Mouse (Mus musculus): Measurements from ENCODE around the gene Lingo2. TPM values are rescaled to one million over a fixed set of nuclear protein-coding genes. Genes with fewer than 3 reads are reported as not detected.

Lingo2 gene
- polyA plus RNA-seq, 1 experiment: 13.1 TPM

- no peak for DNase-seq (ENCODE audit: low read depth)
- TF ChIP-seq POLR2A (IDR thresholded peaks at IDR 0.05; ENCODE audit: borderline replicate concordance, extremely low read depth, insufficient read depth, insufficient read length, poor library complexity, severe bottlenecking): no peak
- TF ChIP-seq CTCF (IDR thresholded peaks at IDR 0.05; ENCODE audit: borderline replicate concordance, extremely low read depth, insufficient read depth, insufficient read length): no peak
Observed at GRCm38 (mm10) chr4:36540664-36541360, 410.7 kb downstream of the Lingo2 start.

GRCm38 (mm10) chr4:36533895-36534294 lies 417.7 kb downstream of the Lingo2 start:
- DNase-seq (ENCODE audit: low read depth): no peak
- no peak for TF ChIP-seq CTCF (IDR thresholded peaks at IDR 0.05; ENCODE audit: borderline replicate concordance, extremely low read depth, insufficient read depth, insufficient read length)
- TF ChIP-seq POLR2A (IDR thresholded peaks at IDR 0.05; ENCODE audit: borderline replicate concordance, extremely low read depth, insufficient read depth, insufficient read length, poor library complexity, severe bottlenecking): no peak

GRCm38 (mm10) chr4:36490255-36490654 lies 461.3 kb downstream of the Lingo2 start:
- no peak for TF ChIP-seq CTCF (IDR thresholded peaks at IDR 0.05; ENCODE audit: borderline replicate concordance, extremely low read depth, insufficient read depth, insufficient read length)
- no peak for TF ChIP-seq POLR2A (IDR thresholded peaks at IDR 0.05; ENCODE audit: borderline replicate concordance, extremely low read depth, insufficient read depth, insufficient read length, poor library complexity, severe bottlenecking)
- DNase-seq (ENCODE audit: low read depth): no peak

- DNase-seq (ENCODE audit: low read depth): peak; percentile 75
- TF ChIP-seq POLR2A (IDR thresholded peaks at IDR 0.05; ENCODE audit: borderline replicate concordance, extremely low read depth, insufficient read depth, insufficient read length, poor library complexity, severe bottlenecking) (no peak), CTCF (IDR thresholded peaks at IDR 0.05; ENCODE audit: borderline replicate concordance, extremely low read depth, insufficient read depth, insufficient read length) (no peak)
Observed at GRCm38 (mm10) chr4:36435211-36435610, 516.3 kb downstream of the Lingo2 start.

GRCm38 (mm10) chr4:36426192-36426591 lies 525.4 kb downstream of the Lingo2 start:
- TF ChIP-seq POLR2A (IDR thresholded peaks at IDR 0.05; ENCODE audit: borderline replicate concordance, extremely low read depth, insufficient read depth, insufficient read length, poor library complexity, severe bottlenecking) (no peak), CTCF (IDR thresholded peaks at IDR 0.05; ENCODE audit: borderline replicate concordance, extremely low read depth, insufficient read depth, insufficient read length) (no peak)
- DNase-seq (ENCODE audit: low read depth): peak; percentile 85

GRCm38 (mm10) chr4:36407350-36407749 lies 544.2 kb downstream of the Lingo2 start:
- no peak for DNase-seq (ENCODE audit: low read depth)
- TF ChIP-seq POLR2A (IDR thresholded peaks at IDR 0.05; ENCODE audit: borderline replicate concordance, extremely low read depth, insufficient read depth, insufficient read length, poor library complexity, severe bottlenecking): no peak
- TF ChIP-seq CTCF (IDR thresholded peaks at IDR 0.05; ENCODE audit: borderline replicate concordance, extremely low read depth, insufficient read depth, insufficient read length): no peak

GRCm38 (mm10) chr4:36368925-36369324 lies 582.6 kb downstream of the Lingo2 start:
- DNase-seq (ENCODE audit: low read depth): peak; percentile 76
- no peak for TF ChIP-seq POLR2A (IDR thresholded peaks at IDR 0.05; ENCODE audit: borderline replicate concordance, extremely low read depth, insufficient read depth, insufficient read length, poor library complexity, severe bottlenecking)
- no peak for TF ChIP-seq CTCF (IDR thresholded peaks at IDR 0.05; ENCODE audit: borderline replicate concordance, extremely low read depth, insufficient read depth, insufficient read length)

- TF ChIP-seq CTCF (IDR thresholded peaks at IDR 0.05; ENCODE audit: borderline replicate concordance, extremely low read depth, insufficient read depth, insufficient read length) (no peak), POLR2A (IDR thresholded peaks at IDR 0.05; ENCODE audit: borderline replicate concordance, extremely low read depth, insufficient read depth, insufficient read length, poor library complexity, severe bottlenecking) (no peak)
- no peak for DNase-seq (ENCODE audit: low read depth)
Observed at GRCm38 (mm10) chr4:36354401-36354800, 597.1 kb downstream of the Lingo2 start.

- DNase-seq (ENCODE audit: low read depth): no peak
- TF ChIP-seq POLR2A (IDR thresholded peaks at IDR 0.05; ENCODE audit: borderline replicate concordance, extremely low read depth, insufficient read depth, insufficient read length, poor library complexity, severe bottlenecking): no peak
- TF ChIP-seq CTCF (IDR thresholded peaks at IDR 0.05; ENCODE audit: borderline replicate concordance, extremely low read depth, insufficient read depth, insufficient read length): no peak
Observed at GRCm38 (mm10) chr4:36331741-36332140, 619.8 kb downstream of the Lingo2 start.

GRCm38 (mm10) chr4:36325603-36326002 lies 625.9 kb downstream of the Lingo2 start:
- DNase-seq (ENCODE audit: low read depth): no peak
- no peak for TF ChIP-seq POLR2A (IDR thresholded peaks at IDR 0.05; ENCODE audit: borderline replicate concordance, extremely low read depth, insufficient read depth, insufficient read length, poor library complexity, severe bottlenecking)
- no peak for TF ChIP-seq CTCF (IDR thresholded peaks at IDR 0.05; ENCODE audit: borderline replicate concordance, extremely low read depth, insufficient read depth, insufficient read length)

- TF ChIP-seq POLR2A (IDR thresholded peaks at IDR 0.05; ENCODE audit: borderline replicate concordance, extremely low read depth, insufficient read depth, insufficient read length, poor library complexity, severe bottlenecking): no peak
- TF ChIP-seq CTCF (IDR thresholded peaks at IDR 0.05; ENCODE audit: borderline replicate concordance, extremely low read depth, insufficient read depth, insufficient read length): no peak
- no peak for DNase-seq (ENCODE audit: low read depth)
Observed at GRCm38 (mm10) chr4:36313067-36313466, 638.5 kb downstream of the Lingo2 start.

- TF ChIP-seq CTCF (IDR thresholded peaks at IDR 0.05; ENCODE audit: borderline replicate concordance, extremely low read depth, insufficient read depth, insufficient read length): no peak
- no peak for TF ChIP-seq POLR2A (IDR thresholded peaks at IDR 0.05; ENCODE audit: borderline replicate concordance, extremely low read depth, insufficient read depth, insufficient read length, poor library complexity, severe bottlenecking)
- peak; percentile 13 for DNase-seq (ENCODE audit: low read depth)
Observed at GRCm38 (mm10) chr4:36311431-36311830, 640.1 kb downstream of the Lingo2 start.
